Mouse (Mus musculus) central nervous system, embryonic 18 days (tissue): Measurements from ENCODE around the gene Ptms. TPM values are rescaled to one million over a fixed set of nuclear protein-coding genes. Genes with fewer than 3 reads are reported as not detected.

Experiments used
- polyA plus RNA-seq: library from polyadenylated mRNA; depleted of rRNA; stranded (reverse); fragments of >200 nt; gene quantifications from 2 replicates; pipeline ENCODE4 v1.2.3, GENCODE M21; 2012; rRNA removed

Gene Ptms
- polyA plus RNA-seq: 1,878 and 2,539 TPM in 2 replicates

DNA sequence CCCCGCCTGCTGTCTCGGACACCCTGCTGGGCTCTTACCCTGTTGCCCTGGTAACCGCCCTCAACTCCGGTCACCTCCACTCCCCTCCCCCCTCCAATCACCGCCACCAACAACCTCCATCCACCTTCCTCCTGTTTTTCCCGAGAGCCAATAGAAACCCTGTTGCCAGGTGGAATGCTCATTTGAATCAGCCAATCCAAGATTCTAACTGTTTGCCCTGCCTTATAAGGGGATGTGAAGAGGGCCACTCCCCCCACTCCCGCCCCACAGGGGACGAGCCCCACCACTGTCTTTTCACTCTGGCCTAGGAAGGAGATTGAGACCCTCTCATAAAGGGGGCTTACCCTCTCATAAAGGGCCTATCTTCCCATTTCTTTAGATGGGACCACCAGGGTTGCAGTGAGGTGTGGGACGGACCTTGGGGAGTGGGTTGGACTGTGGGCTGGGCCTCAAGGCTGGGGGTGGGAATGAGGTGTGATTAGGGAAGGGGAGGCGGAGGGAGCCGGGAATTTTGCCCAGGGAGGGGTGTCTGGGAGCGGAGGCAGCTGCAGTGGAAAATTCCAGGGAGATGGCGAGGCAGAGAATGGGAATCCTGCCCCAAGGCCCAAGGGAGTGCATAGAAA, at the start of gene Ptms:
Gene Ptms (minus strand): TSS at position 409 of the 623 bp plus-strand sequence.

DNA sequence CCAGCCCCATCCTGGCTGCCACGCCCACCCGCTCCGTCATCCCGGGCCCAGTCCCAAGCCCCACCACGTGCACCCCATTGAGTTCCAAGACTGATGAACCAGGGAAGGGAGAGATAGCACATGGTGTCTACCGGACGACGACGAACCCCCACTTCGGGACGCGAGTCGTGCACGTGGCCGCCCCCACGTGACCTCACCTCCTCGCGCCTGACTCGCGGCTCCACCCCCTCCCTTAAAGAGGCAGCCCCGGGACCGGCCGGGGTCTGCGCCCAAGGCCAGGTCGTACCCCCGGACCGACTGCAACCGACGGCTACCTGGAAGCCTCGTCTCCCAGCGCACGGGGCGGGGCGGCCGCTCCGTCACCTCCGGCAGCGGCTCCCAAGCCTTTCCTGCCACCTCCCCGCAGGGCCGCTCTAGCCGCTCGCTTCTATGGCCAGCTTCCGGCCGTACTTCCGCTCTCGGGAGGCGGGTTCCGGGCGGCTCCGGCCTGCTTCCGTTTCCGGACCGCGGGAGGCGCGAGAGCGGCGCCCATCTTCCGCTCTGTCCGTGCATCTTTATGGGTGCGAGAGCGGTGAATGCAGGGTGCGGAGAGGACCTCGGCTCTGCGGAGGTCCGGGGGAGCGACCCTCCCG, 45.3 kb upstream of the Ptms start, which contains the start of gene Cops7a:
Gene Cops7a (minus strand): TSS at position 451 of the 632 bp plus-strand sequence.

DNA sequence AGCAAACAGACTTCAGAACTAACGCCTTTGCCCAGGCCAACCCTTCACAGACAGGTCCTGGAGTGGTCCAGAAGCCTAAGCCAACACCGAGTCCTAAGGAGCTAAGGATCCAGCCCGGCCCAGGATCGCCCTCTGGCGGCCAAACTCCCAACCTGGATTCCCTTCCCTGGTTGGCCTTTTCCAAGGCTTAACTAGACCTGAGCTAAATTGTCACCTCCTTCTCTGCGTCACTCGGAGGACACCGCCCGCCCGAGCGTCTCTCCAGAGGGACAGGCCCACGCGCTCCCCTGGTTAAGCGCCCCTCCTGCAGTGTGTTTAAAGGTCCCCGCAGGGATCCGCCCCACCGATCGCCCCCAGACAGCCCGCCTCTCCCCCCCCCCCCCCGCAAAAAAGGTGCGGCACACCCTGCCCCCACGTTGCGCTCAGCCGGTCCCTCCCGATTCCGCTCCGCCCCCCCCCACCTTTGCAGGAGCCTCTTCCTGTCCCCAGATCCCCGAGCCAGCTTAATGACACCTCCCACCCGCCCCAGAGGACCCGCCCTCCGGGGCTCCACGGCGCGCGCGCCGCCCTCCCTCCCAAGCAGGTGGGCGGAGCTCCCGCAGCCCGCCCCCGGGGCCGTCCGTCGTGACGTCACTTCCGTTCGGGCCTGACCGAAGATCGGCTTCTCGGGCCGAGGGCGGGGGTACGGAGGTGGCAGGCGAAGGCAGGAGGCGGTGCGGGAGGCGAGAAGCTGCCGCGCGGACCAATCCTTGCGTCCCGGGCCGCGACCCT, 11.0 kb upstream of the Ptms start, which contains the start of gene Mlf2:
Gene Mlf2 (plus strand): TSS at position 633 of the 771 bp plus-strand sequence.

DNA sequence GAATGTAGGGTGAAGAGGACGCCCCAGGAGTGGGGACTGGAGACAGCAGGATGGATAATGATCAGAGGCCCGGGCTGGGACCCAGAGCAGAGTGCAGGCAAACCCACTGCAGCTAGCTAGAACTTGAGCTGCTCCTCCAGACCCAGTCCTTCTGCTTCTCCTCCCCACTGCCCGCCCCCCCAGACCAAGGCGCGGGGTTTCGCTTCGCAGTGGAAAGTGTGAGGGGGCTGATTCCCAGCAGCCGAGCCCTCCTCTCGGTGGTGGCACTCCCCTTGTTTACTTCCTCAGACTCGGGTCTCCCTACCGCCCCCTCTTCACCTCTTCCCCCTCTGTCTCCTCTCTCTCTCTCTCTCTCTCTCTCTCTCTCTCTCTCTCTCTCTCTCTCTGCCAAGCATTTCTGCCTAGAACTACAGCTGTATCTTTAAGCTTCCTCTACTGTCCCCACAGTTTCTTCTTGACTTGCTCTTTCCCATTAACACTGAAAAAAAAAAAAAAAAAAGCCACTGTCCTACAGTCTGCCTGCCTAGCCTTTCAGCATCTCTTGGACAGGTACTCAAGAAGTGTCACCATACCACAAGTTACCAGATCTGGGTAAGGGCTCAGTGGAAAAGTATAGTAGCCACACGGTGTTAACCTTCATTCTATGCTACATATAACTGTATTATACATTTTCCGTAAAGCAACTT, 8.2 kb downstream of the Ptms start, which contains the start of gene Lag3:
Gene Lag3 (minus strand): TSS at position 173 of the 686 bp plus-strand sequence.

DNA sequence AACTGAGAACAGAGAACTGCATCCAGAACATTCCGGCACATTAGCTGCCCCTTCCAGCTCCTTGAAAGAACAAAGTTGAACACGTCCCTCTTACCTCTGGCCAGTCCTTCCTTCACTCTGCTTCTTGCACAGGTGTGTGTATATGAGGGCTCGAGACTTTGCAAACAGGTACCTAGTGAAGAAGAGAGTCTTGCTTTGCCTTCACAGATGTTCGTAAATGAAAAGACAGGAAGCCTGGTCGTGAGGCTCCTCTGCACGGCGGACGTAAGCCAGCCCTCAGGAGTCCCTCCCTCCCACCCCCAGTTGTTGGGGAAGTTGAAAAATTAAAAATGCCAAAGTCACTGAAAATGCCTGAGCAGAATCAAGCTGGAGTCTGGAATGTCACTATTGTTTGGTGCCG, 31.9 kb downstream of the Ptms start, which contains the start of gene Cd4:
Gene Cd4 (minus strand): TSS at position 236 of the 400 bp plus-strand sequence.

Other genes with a start within 250 kb of the Ptms start
- 93.9 and 100 TPM in 2 replicates for gene Emg1, start 207.9 kb downstream of the Ptms start, polyA plus RNA-seq
- 139 and 149 TPM in 2 replicates for gene Phb2, start 207.8 kb downstream of the Ptms start, polyA plus RNA-seq
- 2.6 and 2.9 TPM in 2 replicates for gene Ptpn6, start 181.4 kb downstream of the Ptms start, polyA plus RNA-seq
- 564 and 575 TPM in 2 replicates for gene Grcc10, start 178.7 kb downstream of the Ptms start, polyA plus RNA-seq
- not detected in 2 replicates for gene Gm45234, start 164.1 kb downstream of the Ptms start, polyA plus RNA-seq
- 53.4 and 64.6 TPM in 2 replicates for gene Atn1, start 163.6 kb downstream of the Ptms start, polyA plus RNA-seq
- 119 and 125 TPM in 2 replicates for gene Eno2, start 150.4 kb downstream of the Ptms start, polyA plus RNA-seq
- 8.5 and 10.6 TPM in 2 replicates for gene Lrrc23, start 140.4 kb downstream of the Ptms start, polyA plus RNA-seq
- 4.8 and 7.0 TPM in 2 replicates for gene Spsb2, start 111.4 kb downstream of the Ptms start, polyA plus RNA-seq
- 410 and 448 TPM in 2 replicates for gene Tpi1, start 105.8 kb downstream of the Ptms start, polyA plus RNA-seq
- gene Usp5, start 90.6 kb downstream of the Ptms start, polyA plus RNA-seq: 147 and 151 TPM in 2 replicates
- 23.5 and 24.3 TPM in 2 replicates for gene Cdca3, start 90.6 kb downstream of the Ptms start, polyA plus RNA-seq
- gene Gnb3, start 79.8 kb downstream of the Ptms start, polyA plus RNA-seq: 0.63 and 2.5 TPM in 2 replicates
- gene P3h3, start 62.4 kb downstream of the Ptms start, polyA plus RNA-seq: 140 and 149 TPM in 2 replicates
- 132 and 136 TPM in 2 replicates for gene Gpr162, start 56.1 kb downstream of the Ptms start, polyA plus RNA-seq
- 0.13 and 0.17 TPM in 2 replicates for gene Cd4, start 31.9 kb downstream of the Ptms start, polyA plus RNA-seq
- gene Lag3, start 8.4 kb downstream of the Ptms start, polyA plus RNA-seq: 2.9 and 3.3 TPM in 2 replicates
- gene Mlf2, start 11.3 kb upstream of the Ptms start, polyA plus RNA-seq: 582 and 592 TPM in 2 replicates
- 141 and 143 TPM in 2 replicates for gene Cops7a, start 45.4 kb upstream of the Ptms start, polyA plus RNA-seq
- gene Pianp, start 76.6 kb upstream of the Ptms start, polyA plus RNA-seq: 66.2 and 72.7 TPM in 2 replicates
- gene Zfp384, start 89.0 kb upstream of the Ptms start, polyA plus RNA-seq: 71.6 and 74.2 TPM in 2 replicates
- gene Ing4, start 119.7 kb upstream of the Ptms start, polyA plus RNA-seq: 120 and 130 TPM in 2 replicates
- 24.3 and 28.5 TPM in 2 replicates for gene Acrbp, start 129.6 kb upstream of the Ptms start, polyA plus RNA-seq
- 0.82 and 0.98 TPM in 2 replicates for gene Lpar5, start 147.8 kb upstream of the Ptms start, polyA plus RNA-seq
- 65.2 and 67.5 TPM in 2 replicates for gene Chd4, start 175.9 kb upstream of the Ptms start, polyA plus RNA-seq
- 34.2 and 34.6 TPM in 2 replicates for gene Nop2, start 211.8 kb upstream of the Ptms start, polyA plus RNA-seq
- gene Iffo1, start 225.1 kb upstream of the Ptms start, polyA plus RNA-seq: 28.2 and 29.8 TPM in 2 replicates
- gene Gapdh, start 246.4 kb upstream of the Ptms start, polyA plus RNA-seq: 3,044 and 3,218 TPM in 2 replicates